Mouse (Mus musculus) lung, postnatal 36 days (tissue): ENCODE measurements around the gene Ppm1g.
"Not testable (repeated sequence)": the region's sequence is repeated elsewhere in the genome, so short reads cannot be mapped to it uniquely, and the experiment has no call there.

Source experiments
- DNase-seq: peaks from one replicate; pipeline ENCODE4 v3.0.0; 2022; ENCODE audit warnings: mixed read lengths

Gene Ppm1g

GRCm38 (mm10) chr5:31219070-31219469 lies 1.4 kb downstream of the Ppm1g start:
- DNase-seq: peak; percentile 35

GRCm38 (mm10) chr5:31218294-31218693 lies 2.2 kb downstream of the Ppm1g start:
- DNase-seq: peak; percentile 40

GRCm38 (mm10) chr5:31216554-31216953 lies 3.9 kb downstream of the Ppm1g start:
- DNase-seq: not testable (repeated sequence)

- DNase-seq: no peak
These were observed 16.1 kb downstream of the Ppm1g start for GRCm38 (mm10) chr5:31204421-31204820.

- no peak for DNase-seq
These were observed 16.6 kb downstream of the Ppm1g start for GRCm38 (mm10) chr5:31203866-31204265.

- no peak for DNase-seq
These were observed 17.6 kb downstream of the Ppm1g start for GRCm38 (mm10) chr5:31202933-31203332.

GRCm38 (mm10) chr5:31201742-31202590 lies 18.5 kb downstream of the Ppm1g start, which contains the start of gene Zfp513:
Zfp513 (minus strand) TSS chr5:31202303.
- peak; percentile 99 for DNase-seq

- no peak for DNase-seq
These were observed 19.3 kb downstream of the Ppm1g start for GRCm38 (mm10) chr5:31201042-31201741.

GRCm38 (mm10) chr5:31200327-31200768 lies 20.1 kb downstream of the Ppm1g start:
- DNase-seq: no peak

- no peak for DNase-seq
These were observed 20.6 kb downstream of the Ppm1g start for GRCm38 (mm10) chr5:31199893-31200292.

- DNase-seq: no peak
These were observed 21.1 kb downstream of the Ppm1g start for GRCm38 (mm10) chr5:31199321-31199892.

GRCm38 (mm10) chr5:31198616-31199320 lies 21.7 kb downstream of the Ppm1g start:
- DNase-seq: no peak

- no peak for DNase-seq
These were observed 22.3 kb downstream of the Ppm1g start for GRCm38 (mm10) chr5:31198170-31198569.

GRCm38 (mm10) chr5:31197072-31197471 lies 23.4 kb downstream of the Ppm1g start:
- DNase-seq: no peak

GRCm38 (mm10) chr5:31196207-31196606 lies 24.3 kb downstream of the Ppm1g start:
- no peak for DNase-seq

GRCm38 (mm10) chr5:31195671-31196070 lies 24.8 kb downstream of the Ppm1g start:
- DNase-seq: no peak

GRCm38 (mm10) chr5:31194486-31195485 lies 25.7 kb downstream of the Ppm1g start:
- DNase-seq: no peak

- DNase-seq: no peak
These were observed 26.7 kb downstream of the Ppm1g start for GRCm38 (mm10) chr5:31193631-31194281.

GRCm38 (mm10) chr5:31192939-31193630 lies 27.4 kb downstream of the Ppm1g start, which contains the start of the genes Snx17 and Eif2b4:
Snx17 (plus strand) TSS chr5:31193227.
Eif2b4 (minus strand) TSS chr5:31193430.
- peak; percentile 100 for DNase-seq
